In the genomic region with DNA sequence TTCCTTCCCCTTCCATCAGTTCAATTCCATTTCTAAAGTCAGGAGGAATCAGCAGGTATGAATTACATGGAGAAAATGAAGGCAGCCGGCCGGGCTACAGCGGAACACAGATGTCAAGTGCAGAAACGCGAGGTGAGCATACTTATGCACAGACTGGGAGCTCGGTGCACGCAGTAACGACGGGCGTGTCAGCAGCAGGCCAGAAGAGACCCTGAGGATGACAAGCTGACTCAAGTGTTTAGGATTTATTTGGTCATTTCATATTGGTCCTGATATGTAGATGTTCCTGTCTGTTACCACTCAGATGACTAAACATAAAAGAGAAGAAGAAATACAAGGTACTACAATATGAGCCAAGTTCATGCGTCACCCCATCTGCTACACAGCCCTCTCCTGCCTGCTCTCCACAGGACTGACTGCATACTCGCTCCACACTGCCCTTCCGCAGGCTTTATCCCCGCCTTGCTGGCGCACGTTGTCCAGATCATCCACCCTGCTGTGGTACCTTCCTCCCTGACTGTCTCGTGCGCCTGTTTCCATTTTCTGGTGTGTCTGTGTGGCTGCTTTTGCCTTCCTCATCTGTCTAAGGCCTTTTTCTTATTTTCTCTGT, we compare ENCODE assay signal across 21 mouse cellular contexts.
DNase-seq lines count a peak whose midpoint lies in the region; ATAC-seq and TF ChIP-seq lines count a peak whose summit lies in the region.
"Had no signal": no experiment of that assay in that cellular context is flagged by ENCODE, and none has a peak within 500 bp of the region (broad histone marks: within the 10 kb centered on the region; RNA-seq: fewer than 3 reads in every experiment).

No protein-coding gene starts in this region.

- peak; percentile 25 for DNase-seq in left cerebral cortex, postnatal 4 days
- DNase-seq in left cerebral cortex, adult 11 months (ENCODE audit: low spot score) = no peak
- DNase-seq in adrenal gland, postnatal 14 days = peak; percentile 61
- peak; percentile 66 to 83 for DNase-seq in cerebellum, adult 2 months
- DNase-seq in kidney, postnatal 14 days = no peak
- no peak for DNase-seq in yolk sac, embryonic 10.5 days (ENCODE audit: low spot score)
- DNase-seq in ovary, postnatal 36 days (ENCODE audit: low spot score) = no peak
- DNase-seq: gastrocnemius, postnatal 25 days; heart, postnatal 10 days; kidney, adult 18-20 months; kidney, postnatal 4 days; liver; liver, postnatal 0 days; lung, postnatal 14 days; right cerebral cortex, postnatal 25 days; thymus, postnatal 14 days had no signal

- intact Hi-C loops in left cerebral cortex, postnatal 4 days (cut with DNase I) = no loop called here

- TF ChIP-seq POLR2A in cerebellum, adult 2 months (IDR thresholded peaks at IDR 0.05; ENCODE audit: borderline replicate concordance, insufficient read depth, low read length) = no peak

- H3K4me3 ChIP-seq in cerebellum, adult 2 months (replicated peaks; ENCODE audit: insufficient read depth, low read depth, low read length) = no peak overlapping the region
- H3K4me3 ChIP-seq: embryonic facial prominence, embryonic 15.5 days; hindbrain, embryonic 15.5 days; neural tube, embryonic 12.5 days had no signal

- H3K27ac ChIP-seq in cerebellum, adult 2 months (ENCODE audit: insufficient read depth, low read length) = no peak overlapping the region
- H3K27ac ChIP-seq: embryonic facial prominence, embryonic 15.5 days; hindbrain, embryonic 15.5 days; neural tube, embryonic 12.5 days; stomach, postnatal 0 days had no signal

- ATAC-seq in common myeloid progenitor, adult 5-6 weeks (replicated peaks; ENCODE audit: low read depth, poor library complexity, severe bottlenecking) = 0 out of 2 replicates have a peak, but pooled peaks have one; percentile 9
- ATAC-seq: liver, postnatal 0 days had no signal

- no peak for TF ChIP-seq CTCF in cerebellum, adult 2 months (IDR thresholded peaks at IDR 0.05; ENCODE audit: borderline replicate concordance, insufficient read depth, low read depth, low read length)

- WGBS in cerebellum, adult 2 months = 25% methylated on average over 18 of the region's 18 CpGs

- H3K27me3 ChIP-seq in cerebellum, adult 2 months (ENCODE audit: control insufficient read depth, insufficient read depth, low read length) = no peaks in the 10 kb centered on the region
- H3K27me3 ChIP-seq: embryonic facial prominence, embryonic 15.5 days; hindbrain, embryonic 15.5 days; neural tube, embryonic 12.5 days had no signal

- H3K4me1 ChIP-seq in cerebellum, adult 2 months (ENCODE audit: control insufficient read depth, insufficient read depth, low read length) = peaks cover 16% of the 10 kb centered on the region
- H3K4me1 ChIP-seq: neural tube, embryonic 12.5 days had no signal

Comparison
In these comparisons a context has a peak if more than half of its experiments do, and no peak if none do; other contexts are left out.
1. DNase-seq: peak in left cerebral cortex, postnatal 4 days (single experiment), adrenal gland, postnatal 14 days (single experiment) and cerebellum, adult 2 months (2 of 2); none in left cerebral cortex, adult 11 months (single experiment), kidney, postnatal 14 days (single experiment), yolk sac, embryonic 10.5 days (single experiment) and ovary, postnatal 36 days (single experiment).